Comparison of ENCODE assay signal across 16 mouse cellular contexts in genomic region chr3:92602169-92602568, GRCm38 (mm10). TPM values are rescaled to one million over a fixed set of nuclear protein-coding genes. Genes with fewer than 3 reads are reported as not detected.
DNase-seq lines count a peak whose midpoint lies in the region; ATAC-seq and TF ChIP-seq lines count a peak whose summit lies in the region.
"Had no signal": no experiment of that assay in that cellular context is flagged by ENCODE, and none has a peak within 500 bp of the region (broad histone marks: within the 10 kb centered on the region; RNA-seq: fewer than 3 reads in every experiment).

No protein-coding gene starts in this region.

- no peak overlapping the region for H3K4me3 ChIP-seq in forebrain, embryonic 14.5 days (ENCODE audit: low read depth, low read length)
- H3K4me3 ChIP-seq in forebrain, embryonic 10.5 days = no peak overlapping the region
- H3K4me3 ChIP-seq in liver, adult 2 months (ENCODE audit: insufficient read depth, low read depth, low read length) = no peak overlapping the region
- no peak overlapping the region for H3K4me3 ChIP-seq in liver, embryonic 12.5 days
- H3K4me3 ChIP-seq: liver, embryonic 15.5 days; myocyte had no signal

- ATAC-seq in forebrain, embryonic 14.5 days = no peak
- ATAC-seq in liver, embryonic 12.5 days = no peak
- no peak for ATAC-seq in erythroid progenitor cell, adult 5-6 weeks (replicated peaks; ENCODE audit: low FRiP score, poor library complexity, severe bottlenecking)

- H3K4me1 ChIP-seq in forebrain, embryonic 14.5 days (ENCODE audit: control insufficient read depth, insufficient read depth, low read length) = no peaks in the 10 kb centered on the region
- no peaks in the 10 kb centered on the region for H3K4me1 ChIP-seq in forebrain, embryonic 10.5 days
- no peaks in the 10 kb centered on the region for H3K4me1 ChIP-seq in liver, adult 2 months (ENCODE audit: control insufficient read depth, insufficient read depth, low read length)
- no peaks in the 10 kb centered on the region for H3K4me1 ChIP-seq in liver, embryonic 12.5 days
- H3K4me1 ChIP-seq: liver, embryonic 15.5 days had no signal

- peak; percentile 34; the same call in 1 of the 2 replicates for TF ChIP-seq CTCF in liver, adult 2 months (IDR thresholded peaks at IDR 0.05; ENCODE audit: low read depth, low read length)

- TF ChIP-seq POLR2A in liver, adult 2 months (IDR thresholded peaks at IDR 0.05; ENCODE audit: extremely low read depth, insufficient read depth, low read length) = no peak

- H3K27ac ChIP-seq in forebrain, embryonic 14.5 days (ENCODE audit: low read depth, low read length) = no peak overlapping the region
- H3K27ac ChIP-seq in forebrain, embryonic 10.5 days = no peak overlapping the region
- H3K27ac ChIP-seq in liver, adult 2 months (replicated peaks; ENCODE audit: insufficient read depth, low read depth, low read length) = no peak overlapping the region
- H3K27ac ChIP-seq in liver, embryonic 12.5 days = no peak overlapping the region
- H3K27ac ChIP-seq: liver, embryonic 15.5 days had no signal

- no peaks in the 10 kb centered on the region for H3K27me3 ChIP-seq in forebrain, embryonic 14.5 days (replicated peaks; ENCODE audit: control insufficient read depth, insufficient read depth, low read length)
- H3K27me3 ChIP-seq in forebrain, embryonic 10.5 days (ENCODE audit: poor library complexity, severe bottlenecking) = no peaks in the 10 kb centered on the region
- no peaks in the 10 kb centered on the region for H3K27me3 ChIP-seq in liver, adult 2 months (ENCODE audit: control insufficient read depth, insufficient read depth, low read length)
- no peaks in the 10 kb centered on the region for H3K27me3 ChIP-seq in liver, embryonic 12.5 days (replicated peaks)
- H3K27me3 ChIP-seq: liver, embryonic 15.5 days had no signal

- WGBS in forebrain, embryonic 14.5 days = 59% methylated on average over 1 of the region's 1 CpGs
- 49% methylated on average over 1 of the region's 1 CpGs for WGBS in forebrain, embryonic 10.5 days
- WGBS in liver, adult 2 months = 33% methylated on average over 1 of the region's 1 CpGs
- 22% methylated on average over 1 of the region's 1 CpGs for WGBS in liver, embryonic 12.5 days (ENCODE audit: insufficient replicate concordance)

- H3K9me3 ChIP-seq in forebrain, embryonic 14.5 days (replicated peaks; ENCODE audit: control insufficient read depth, low read length) = peaks cover 4% of the 10 kb centered on the region; the same call in 1 of the 2 replicates
- H3K9me3 ChIP-seq in forebrain, embryonic 10.5 days = peaks cover 8% of the 10 kb centered on the region
- 0 out of 2 replicates have a peak, but pooled peaks cover 2% of the 10 kb centered on the region for H3K9me3 ChIP-seq in liver, embryonic 12.5 days (replicated peaks)
- H3K9me3 ChIP-seq: liver, embryonic 15.5 days had no signal

- no peak overlapping the region for H3K4me2 ChIP-seq in forebrain, embryonic 14.5 days (ENCODE audit: low read length)
- no peak overlapping the region for H3K4me2 ChIP-seq in liver, embryonic 12.5 days
- H3K4me2 ChIP-seq: liver, embryonic 15.5 days had no signal

- H3K9ac ChIP-seq in forebrain, embryonic 14.5 days (ENCODE audit: low read length) = no peak overlapping the region
- no peak overlapping the region for H3K9ac ChIP-seq in liver, adult 2 months (ENCODE audit: low read depth, low read length)
- H3K9ac ChIP-seq in liver, embryonic 12.5 days = no peak overlapping the region
- H3K9ac ChIP-seq: liver, embryonic 15.5 days had no signal

- no peaks in the 10 kb centered on the region for H3K36me3 ChIP-seq in forebrain, embryonic 14.5 days (ENCODE audit: control insufficient read depth, insufficient read depth, low read length)
- no peaks in the 10 kb centered on the region for H3K36me3 ChIP-seq in forebrain, embryonic 10.5 days (replicated peaks)
- H3K36me3 ChIP-seq in liver, adult 2 months (ENCODE audit: control insufficient read depth, insufficient read depth, low read length) = no peaks in the 10 kb centered on the region
- H3K36me3 ChIP-seq in liver, embryonic 12.5 days = no peaks in the 10 kb centered on the region
- H3K36me3 ChIP-seq: liver, embryonic 15.5 days had no signal

- H3K79me2 ChIP-seq in liver, adult 2 months (ENCODE audit: control insufficient read depth, insufficient read depth, low read length) = no peaks in the 10 kb centered on the region

- peak; percentile 51 for DNase-seq in forebrain, embryonic 14.5 days (ENCODE audit: low spot score)
- DNase-seq in forebrain, embryonic 10.5 days (ENCODE audit: extremely low spot score, low spot score) = no peak
- DNase-seq in liver, adult 2 months (ENCODE audit: extremely low read depth, low read depth, low spot score) = peak; percentile 45
- DNase-seq in Muller cell, postnatal 12 days (ENCODE audit: inconsistent ontology term) = peak; percentile 17
- peak; percentile 28 for DNase-seq in forelimb bud, embryonic 11.5 days (ENCODE audit: low read depth, low spot score)
- no peak for DNase-seq in layer of hippocampus, postnatal 36 days
- DNase-seq: adrenal gland, postnatal 36 days; heart, postnatal 4 days; layer of hippocampus, adult 9-11 months; right cerebral cortex, postnatal 14 days; thymus, adult 18-20 months had no signal

RNA-seq across cellular contexts. Expression of gene 2210017I01Rik, which starts 5.1 kb away (rescaled TPM):
- not detected in 2 replicates for polyA plus RNA-seq in forebrain, embryonic 14.5 days (2014; fragmentation: Nextera tagmentation; extraction: Ambion mirVana)
- not detected in 2 replicates for polyA plus RNA-seq in forebrain, embryonic 10.5 days (2016; fragmentation: Nextera tagmentation; extraction: Ambion mirVana)
- total RNA-seq in liver, adult 2 months (2014; rRNA removed) = not detected in 2 replicates
- polyA plus RNA-seq in liver, adult 2 months (2012; rRNA removed) = not detected in 2 replicates
- not detected in 2 replicates for polyA plus RNA-seq in liver, embryonic 12.5 days (2016; fragmentation: Nextera tagmentation; extraction: Ambion mirVana)
- total RNA-seq in erythroid progenitor cell, adult 5-6 weeks (2015; ENCODE audit: low replicate concordance) = not detected in 2 replicates
- total RNA-seq in erythroid progenitor cell, adult 5-6 weeks (2017; ENCODE audit: low replicate concordance) = not detected in 2 replicates
- not detected for total RNA-seq in layer of hippocampus, postnatal 36 days (2021)
- total RNA-seq: adrenal gland, postnatal 36 days; heart, postnatal 4 days had no signal
- polyA plus RNA-seq: cortical plate, adult 2 months; liver, embryonic 15.5 days; myocyte had no signal

RNA-seq across cellular contexts. Expression of gene Smcp, which starts 13.4 kb away (rescaled TPM):
- polyA plus RNA-seq in forebrain, embryonic 14.5 days (2014; fragmentation: Nextera tagmentation; extraction: Ambion mirVana) = not detected in 2 replicates
- not detected in 2 replicates for polyA plus RNA-seq in forebrain, embryonic 10.5 days (2016; fragmentation: Nextera tagmentation; extraction: Ambion mirVana)
- total RNA-seq in liver, adult 2 months (2014; rRNA removed) = not detected in 2 replicates
- polyA plus RNA-seq in liver, adult 2 months (2012; rRNA removed) = 0.17 TPM in 1 of 2 replicates, not detected in the other
- polyA plus RNA-seq in liver, embryonic 12.5 days (2016; fragmentation: Nextera tagmentation; extraction: Ambion mirVana) = not detected in 2 replicates
- not detected in 2 replicates for total RNA-seq in erythroid progenitor cell, adult 5-6 weeks (2015; ENCODE audit: low replicate concordance)
- total RNA-seq in erythroid progenitor cell, adult 5-6 weeks (2017; ENCODE audit: low replicate concordance) = not detected in 2 replicates
- not detected for total RNA-seq in layer of hippocampus, postnatal 36 days (2021)
- total RNA-seq: adrenal gland, postnatal 36 days; heart, postnatal 4 days had no signal
- polyA plus RNA-seq: cortical plate, adult 2 months; liver, embryonic 15.5 days; myocyte had no signal

RNA-seq across cellular contexts. Expression of gene Lce6a, which starts 19.3 kb away (rescaled TPM):
- polyA plus RNA-seq in forebrain, embryonic 14.5 days (2014; fragmentation: Nextera tagmentation; extraction: Ambion mirVana) = not detected in 2 replicates
- polyA plus RNA-seq in forebrain, embryonic 10.5 days (2016; fragmentation: Nextera tagmentation; extraction: Ambion mirVana) = not detected in 2 replicates
- not detected in 2 replicates for total RNA-seq in liver, adult 2 months (2014; rRNA removed)
- not detected in 2 replicates for polyA plus RNA-seq in liver, adult 2 months (2012; rRNA removed)
- polyA plus RNA-seq in liver, embryonic 12.5 days (2016; fragmentation: Nextera tagmentation; extraction: Ambion mirVana) = not detected in 2 replicates
- not detected in 2 replicates for total RNA-seq in erythroid progenitor cell, adult 5-6 weeks (2015; ENCODE audit: low replicate concordance)
- not detected in 2 replicates for total RNA-seq in erythroid progenitor cell, adult 5-6 weeks (2017; ENCODE audit: low replicate concordance)
- total RNA-seq in layer of hippocampus, postnatal 36 days (2021) = not detected
- total RNA-seq: adrenal gland, postnatal 36 days; heart, postnatal 4 days had no signal
- polyA plus RNA-seq: cortical plate, adult 2 months; liver, embryonic 15.5 days; myocyte had no signal

RNA-seq across cellular contexts. Expression of gene Ivl, which starts 28.6 kb away (rescaled TPM):
- polyA plus RNA-seq in forebrain, embryonic 14.5 days (2014; fragmentation: Nextera tagmentation; extraction: Ambion mirVana) = not detected in 2 replicates
- not detected in 2 replicates for polyA plus RNA-seq in forebrain, embryonic 10.5 days (2016; fragmentation: Nextera tagmentation; extraction: Ambion mirVana)
- not detected in 2 replicates for total RNA-seq in liver, adult 2 months (2014; rRNA removed)
- not detected in 2 replicates for polyA plus RNA-seq in liver, adult 2 months (2012; rRNA removed)
- 0.12 TPM in 1 of 2 replicates, not detected in the other for polyA plus RNA-seq in liver, embryonic 12.5 days (2016; fragmentation: Nextera tagmentation; extraction: Ambion mirVana)
- total RNA-seq in erythroid progenitor cell, adult 5-6 weeks (2015; ENCODE audit: low replicate concordance) = not detected in 2 replicates
- total RNA-seq in erythroid progenitor cell, adult 5-6 weeks (2017; ENCODE audit: low replicate concordance) = 0.39 TPM in 1 of 2 replicates, not detected in the other
- not detected for total RNA-seq in layer of hippocampus, postnatal 36 days (2021)
- total RNA-seq: adrenal gland, postnatal 36 days; heart, postnatal 4 days had no signal
- polyA plus RNA-seq: cortical plate, adult 2 months; liver, embryonic 15.5 days; myocyte had no signal

RNA-seq across cellular contexts. Expression of gene Lce1a1, which starts 45.9 kb away (rescaled TPM):
- polyA plus RNA-seq in forebrain, embryonic 14.5 days (2014; fragmentation: Nextera tagmentation; extraction: Ambion mirVana) = not detected in 2 replicates
- polyA plus RNA-seq in forebrain, embryonic 10.5 days (2016; fragmentation: Nextera tagmentation; extraction: Ambion mirVana) = not detected in 2 replicates
- not detected in 2 replicates for total RNA-seq in liver, adult 2 months (2014; rRNA removed)
- not detected in 2 replicates for polyA plus RNA-seq in liver, adult 2 months (2012; rRNA removed)
- not detected in 2 replicates for polyA plus RNA-seq in liver, embryonic 12.5 days (2016; fragmentation: Nextera tagmentation; extraction: Ambion mirVana)
- not detected in 2 replicates for total RNA-seq in erythroid progenitor cell, adult 5-6 weeks (2015; ENCODE audit: low replicate concordance)
- total RNA-seq in erythroid progenitor cell, adult 5-6 weeks (2017; ENCODE audit: low replicate concordance) = not detected in 2 replicates
- total RNA-seq in layer of hippocampus, postnatal 36 days (2021) = not detected
- total RNA-seq: adrenal gland, postnatal 36 days; heart, postnatal 4 days had no signal
- polyA plus RNA-seq: cortical plate, adult 2 months; liver, embryonic 15.5 days; myocyte had no signal

Comparison
In these comparisons a context has a peak if more than half of its experiments do, and no peak if none do; other contexts are left out.
1. DNase-seq: peak in forebrain, embryonic 14.5 days (single experiment), liver, adult 2 months (single experiment), Muller cell, postnatal 12 days (single experiment) and forelimb bud, embryonic 11.5 days (single experiment); none in forebrain, embryonic 10.5 days (single experiment) and layer of hippocampus, postnatal 36 days (0 of 2).